Mouse (Mus musculus) testis, adult 2 months (tissue): ENCODE measurements around the gene Clec4d. TPM values are rescaled to one million over a fixed set of nuclear protein-coding genes. Genes with fewer than 3 reads are reported as not detected.

Experiments used
- H3K27ac ChIP-seq: fragments of 200-500 bp; 2 replicates; pipeline ENCODE4 v1.5.1; 2012; ENCODE audit warnings: low read depth, low read length; ENCODE audit not compliant: control insufficient read depth, insufficient read depth
- H3K27me3 ChIP-seq: fragments of 200-500 bp; 2 replicates; pipeline ENCODE4 v1.6.1; 2012; ENCODE audit warnings: mild to moderate bottlenecking, low read length, moderate library complexity; ENCODE audit not compliant: control insufficient read depth, insufficient read depth
- H3K36me3 ChIP-seq: fragments of 200-500 bp; 2 replicates; pipeline ENCODE4 v1.6.1; 2012; ENCODE audit warnings: mild to moderate bottlenecking, low read length; ENCODE audit not compliant: control insufficient read depth, insufficient read depth
- H3K4me1 ChIP-seq: fragments of 200-500 bp; 2 replicates; pipeline ENCODE4 v1.6.1; 2012; ENCODE audit warnings: low read length; ENCODE audit not compliant: control insufficient read depth, insufficient read depth
- H3K4me3 ChIP-seq: fragments of 200-500 bp; 2 replicates; pipeline ENCODE4 v1.5.1; 2012; ENCODE audit warnings: low read depth, mild to moderate bottlenecking, low read length, moderate library complexity, mixed read lengths; ENCODE audit not compliant: control insufficient read depth
- CTCF ChIP-seq: fragments of 200-500 bp; IDR thresholded peaks from 2 replicates; pipeline ENCODE4 v1.5.1; 2012; ENCODE audit warnings: low read depth, mild to moderate bottlenecking, inconsistent platforms, low read length, moderate library complexity; ENCODE audit not compliant: control insufficient read depth, insufficient read depth, insufficient replicate concordance
- POLR2A ChIP-seq: fragments of 200-500 bp; IDR thresholded peaks from 2 replicates; pipeline ENCODE4 v1.6.1; 2012; ENCODE audit warnings: low read depth, mild to moderate bottlenecking, inconsistent platforms, low read length, moderate library complexity; ENCODE audit not compliant: control insufficient read depth
- polyA plus RNA-seq: library from polyadenylated mRNA; depleted of rRNA; stranded (reverse); fragments of >200 nt; gene quantifications from 2 replicates; pipeline ENCODE4 v1.2.3, GENCODE M21; 2012

Gene Clec4d
- polyA plus RNA-seq, 1 experiment = not detected

- Histone ChIP-seq H3K4me3 (no peak overlapping the region), H3K4me1 (no peaks in the 10 kb centered on the region), H3K27me3 (no peaks in the 10 kb centered on the region), H3K27ac (no peak overlapping the region), H3K36me3 (no peaks in the 10 kb centered on the region)
- TF ChIP-seq POLR2A = no peak
- no peak for TF ChIP-seq CTCF
Measured at GRCm38 (mm10) chr6:123252735-123253134, 9.2 kb upstream of the Clec4d start.

GRCm38 (mm10) chr6:123258946-123259345 is 3.0 kb upstream of the Clec4d start:
- Histone ChIP-seq H3K27me3 (no peaks in the 10 kb centered on the region), H3K4me1 (no peaks in the 10 kb centered on the region), H3K4me3 (no peak overlapping the region), H3K36me3 (no peaks in the 10 kb centered on the region), H3K27ac (no peak overlapping the region)
- TF ChIP-seq CTCF = no peak
- no peak for TF ChIP-seq POLR2A

GRCm38 (mm10) chr6:123259889-123260603 is 1.9 kb upstream of the Clec4d start:
- H3K27ac ChIP-seq = no peak overlapping the region
- no peaks in the 10 kb centered on the region for H3K27me3 ChIP-seq
- H3K36me3 ChIP-seq = no peaks in the 10 kb centered on the region
- no peaks in the 10 kb centered on the region for H3K4me1 ChIP-seq
- no peak overlapping the region for H3K4me3 ChIP-seq
- TF ChIP-seq POLR2A (no peak), CTCF (no peak)

- Histone ChIP-seq H3K4me1 (no peaks in the 10 kb centered on the region), H3K36me3 (no peaks in the 10 kb centered on the region), H3K27ac (no peak overlapping the region), H3K27me3 (no peaks in the 10 kb centered on the region), H3K4me3 (no peak overlapping the region)
- no peak for TF ChIP-seq POLR2A
- no peak for TF ChIP-seq CTCF
Measured at GRCm38 (mm10) chr6:123260868-123261267, 1.0 kb upstream of the Clec4d start.

- TF ChIP-seq CTCF = no peak
- no peak for TF ChIP-seq POLR2A
- Histone ChIP-seq H3K36me3 (no peaks in the 10 kb centered on the region), H3K4me1 (no peaks in the 10 kb centered on the region), H3K4me3 (no peak overlapping the region), H3K27me3 (no peaks in the 10 kb centered on the region), H3K27ac (no peak overlapping the region)
Measured at GRCm38 (mm10) chr6:123264194-123264593, 2.3 kb downstream of the Clec4d start.

- Histone ChIP-seq H3K4me3 (no peak overlapping the region), H3K27me3 (no peaks in the 10 kb centered on the region), H3K4me1 (no peaks in the 10 kb centered on the region), H3K36me3 (no peaks in the 10 kb centered on the region), H3K27ac (no peak overlapping the region)
- TF ChIP-seq CTCF = no peak
- TF ChIP-seq POLR2A = no peak
Measured at GRCm38 (mm10) chr6:123265809-123266208, 3.9 kb downstream of the Clec4d start.

- H3K4me1 ChIP-seq = no peaks in the 10 kb centered on the region
- TF ChIP-seq POLR2A = no peak
- no peak for TF ChIP-seq CTCF
- H3K27ac ChIP-seq = no peak overlapping the region
- H3K4me3 ChIP-seq = no peak overlapping the region
- no peaks in the 10 kb centered on the region for H3K36me3 ChIP-seq
- no peaks in the 10 kb centered on the region for H3K27me3 ChIP-seq
Measured at GRCm38 (mm10) chr6:123266945-123267344, 5.0 kb downstream of the Clec4d start.
